Mouse (Mus musculus): ENCODE data around the gene Bcl6.

GRCm38 (mm10) chr16:23980991-23981720 is 7.5 kb downstream of the Bcl6 start:
- TF ChIP-seq CTCF (IDR thresholded peaks at IDR 0.05; ENCODE audit: extremely low read depth, insufficient read depth, low read length) = no peak
- no peak for TF ChIP-seq POLR2A (IDR thresholded peaks at IDR 0.05; ENCODE audit: extremely low read depth, insufficient read depth, low read length)

Data from cortical plate, adult 2 months (tissue).